Mouse (Mus musculus) subcutaneous adipose tissue, adult 2 months (tissue): ENCODE data around the gene Vmn1r38. TPM values are rescaled to one million over a fixed set of nuclear protein-coding genes. Genes with fewer than 3 reads are reported as not detected.

ENCODE experiments used
- polyA plus RNA-seq: library from polyadenylated mRNA; depleted of rRNA; stranded (reverse); fragments of >200 nt; gene quantifications from 2 replicates; pipeline ENCODE4 v1.2.3, GENCODE M21; 2012; ENCODE audit warnings: low replicate concordance; rRNA removed

Vmn1r38 gene
- polyA plus RNA-seq, result not detected in 2 replicates

DNA sequence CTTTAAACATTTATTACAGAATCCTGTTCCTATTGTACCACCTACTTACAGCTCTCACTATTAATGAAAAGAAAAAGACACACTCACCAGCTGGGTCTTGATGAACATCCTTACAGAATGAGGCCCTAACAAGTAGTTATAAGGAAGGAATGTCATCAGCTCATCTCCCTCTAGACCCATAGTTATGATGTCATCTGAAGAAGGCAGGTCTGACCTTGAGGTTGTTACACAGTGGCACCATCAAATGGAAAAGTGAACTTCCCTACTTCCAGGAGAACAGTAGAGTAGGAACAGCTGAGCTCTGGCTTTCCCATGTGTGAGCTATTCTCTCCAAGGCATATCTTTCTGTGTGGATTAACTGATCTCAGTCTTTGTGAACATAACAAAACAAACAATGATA is at the start of gene Vmn1r38:
Vmn1r38 (minus strand) TSS at position 101 of the 400 bp plus-strand sequence.

DNA sequence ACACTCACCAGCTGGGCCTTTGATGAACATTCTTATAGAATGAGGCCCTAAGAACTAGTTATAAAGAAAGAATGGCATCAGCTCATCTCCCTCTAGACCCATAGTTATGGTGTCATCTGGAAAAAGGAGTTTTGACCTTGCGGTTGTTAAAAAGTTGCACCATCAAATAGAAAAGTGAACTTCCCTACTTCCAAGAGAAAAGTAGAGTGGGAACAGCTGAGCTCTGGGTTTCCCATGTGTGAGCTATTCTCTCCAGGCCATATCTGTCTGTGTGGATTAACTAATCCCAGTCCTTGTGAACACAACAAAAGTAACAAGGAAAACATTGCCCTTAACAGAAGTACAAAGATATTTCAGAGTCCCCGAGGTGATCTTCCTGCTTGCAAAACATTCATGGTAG is 28.1 kb upstream of the Vmn1r38 start, which contains the start of gene Vmn1r39:
Vmn1r39 (minus strand) TSS at position 101 of the 400 bp plus-strand sequence.

DNA sequence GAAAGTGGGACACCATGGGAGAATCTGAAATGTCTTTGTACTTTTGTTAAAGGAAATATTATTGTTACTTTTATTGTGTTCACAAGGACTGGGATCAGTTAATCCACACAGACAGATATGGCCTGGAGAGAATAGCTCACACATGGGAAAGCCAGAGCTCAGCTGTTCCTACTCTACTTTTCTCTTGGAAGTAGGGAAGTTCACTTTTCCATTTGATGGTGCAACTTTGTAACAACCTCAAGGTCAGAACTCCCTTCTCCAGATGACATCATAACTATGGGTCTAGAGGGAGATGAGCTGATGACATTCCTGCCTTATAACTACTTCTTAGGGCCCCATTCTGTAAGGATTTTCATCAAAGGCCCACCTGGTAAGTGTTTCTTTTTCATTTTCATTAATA is 53.3 kb downstream of the Vmn1r38 start, which contains the start of gene Vmn1r37:
Vmn1r37 (plus strand) TSS at position 301 of the 400 bp plus-strand sequence.

Other genes starting within 250 kb of the Vmn1r38 start
- 4.8 and 13.9 TPM in 2 replicates for gene Mad2l1, start 247.2 kb downstream of the Vmn1r38 start, polyA plus RNA-seq
- gene Vmn1r32, start 222.5 kb downstream of the Vmn1r38 start, polyA plus RNA-seq, result 0.05 TPM in 1 of 2 replicates, not detected in the other
- gene Vmn1r33, start 164.3 kb downstream of the Vmn1r38 start, polyA plus RNA-seq, result not detected in 2 replicates
- not detected in 2 replicates for gene Vmn1r34, start 138.7 kb downstream of the Vmn1r38 start, polyA plus RNA-seq
- gene Vmn1r35, start 96.7 kb downstream of the Vmn1r38 start, polyA plus RNA-seq, result not detected in 2 replicates
- gene Vmn1r36, start 63.5 kb downstream of the Vmn1r38 start, polyA plus RNA-seq, result not detected in 2 replicates
- not detected in 2 replicates for gene Vmn1r37, start 53.2 kb downstream of the Vmn1r38 start, polyA plus RNA-seq
- not detected in 2 replicates for gene Vmn1r39, start 28.0 kb upstream of the Vmn1r38 start, polyA plus RNA-seq
- gene Gng12, start 113.8 kb upstream of the Vmn1r38 start, polyA plus RNA-seq, result 34.9 and 87.0 TPM in 2 replicates